Mouse (Mus musculus) urinary bladder, postnatal 14 days (tissue): ENCODE results near the gene Ercc6l2.

Source experiments
- DNase-seq: peaks from one replicate; pipeline ENCODE4 v3.0.0; 2021; ENCODE audit warnings: low spot score

Ercc6l2 gene

GRCm38 (mm10) chr13:63814746-63815681, at the start of gene Ercc6l2:
Ercc6l2 (plus strand) TSS chr13:63815240.
- DNase-seq: peak; percentile 99

GRCm38 (mm10) chr13:63766065-63766464, 49.0 kb upstream of the Ercc6l2 start:
- DNase-seq: no peak

GRCm38 (mm10) chr13:63771009-63771408, 44.0 kb upstream of the Ercc6l2 start:
- no peak for DNase-seq

- DNase-seq: no peak
Measured at GRCm38 (mm10) chr13:63778925-63779324, 36.1 kb upstream of the Ercc6l2 start.

- peak; percentile 15 for DNase-seq
Measured at GRCm38 (mm10) chr13:63779376-63780291, 35.4 kb upstream of the Ercc6l2 start.

GRCm38 (mm10) chr13:63792234-63792831, 22.7 kb upstream of the Ercc6l2 start:
- DNase-seq: no peak

GRCm38 (mm10) chr13:63793345-63794308, 21.4 kb upstream of the Ercc6l2 start:
- DNase-seq: no peak

- DNase-seq: no peak
Measured at GRCm38 (mm10) chr13:63798677-63799076, 16.4 kb upstream of the Ercc6l2 start.

GRCm38 (mm10) chr13:63799940-63800339, 15.1 kb upstream of the Ercc6l2 start:
- no peak for DNase-seq

GRCm38 (mm10) chr13:63801289-63801688, 13.8 kb upstream of the Ercc6l2 start:
- DNase-seq: no peak

GRCm38 (mm10) chr13:63807233-63807632, 7.8 kb upstream of the Ercc6l2 start:
- no peak for DNase-seq

- DNase-seq: no peak
Measured at GRCm38 (mm10) chr13:63807979-63808378, 7.1 kb upstream of the Ercc6l2 start.

GRCm38 (mm10) chr13:63811477-63811876, 3.6 kb upstream of the Ercc6l2 start:
- DNase-seq: no peak

GRCm38 (mm10) chr13:63815931-63816330, 891 bp downstream of the Ercc6l2 start:
- no peak for DNase-seq

- no peak for DNase-seq
Measured at GRCm38 (mm10) chr13:63845758-63846157, 30.7 kb downstream of the Ercc6l2 start.

- DNase-seq: no peak
Measured at GRCm38 (mm10) chr13:63850308-63851011, 35.4 kb downstream of the Ercc6l2 start.

GRCm38 (mm10) chr13:63872585-63873282, 57.7 kb downstream of the Ercc6l2 start:
- no peak for DNase-seq

GRCm38 (mm10) chr13:63877138-63877537, 62.1 kb downstream of the Ercc6l2 start:
- no peak for DNase-seq

GRCm38 (mm10) chr13:63879105-63879863, 64.2 kb downstream of the Ercc6l2 start:
- no peak for DNase-seq
